22 mouse cellular contexts compared by ENCODE assay signal in the genomic region with DNA sequence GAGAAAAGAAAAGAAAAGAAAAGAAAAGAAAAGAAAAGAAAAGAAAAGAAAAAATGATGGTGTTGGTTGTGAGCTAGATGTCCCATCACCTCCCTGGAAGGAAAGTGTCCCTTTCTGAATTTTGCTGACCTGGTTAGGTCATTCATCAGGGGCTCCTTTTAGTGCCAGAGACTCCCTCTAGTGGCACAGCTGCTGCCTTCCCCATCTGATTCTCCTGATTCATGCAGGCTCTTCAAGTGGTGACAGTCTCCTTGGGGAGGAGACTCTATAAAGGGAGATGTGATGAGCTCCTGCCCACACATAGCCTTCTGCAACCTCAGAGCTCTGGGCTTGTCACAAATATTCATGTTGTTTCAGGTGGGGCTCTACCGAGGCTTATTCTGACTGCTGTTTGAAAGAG. TPM values are rescaled to one million over a fixed set of nuclear protein-coding genes. Genes with fewer than 3 reads are reported as not detected.
DNase-seq lines count a peak whose midpoint lies in the region; ATAC-seq and TF ChIP-seq lines count a peak whose summit lies in the region.
"Not testable (repeated sequence)": the region's sequence is repeated elsewhere in the genome, so short reads cannot be mapped to it uniquely, and the experiment has no call there.
"Had no signal": no experiment of that assay in that cellular context is flagged by ENCODE, and none has a peak within 500 bp of the region (broad histone marks: within the 10 kb centered on the region; RNA-seq: fewer than 3 reads in every experiment).

No protein-coding gene starts in this region.

- H3K36me3 ChIP-seq in heart, adult 2 months (ENCODE audit: control insufficient read depth, insufficient read depth, low read length); kidney, postnatal 0 days (ENCODE audit: insufficient read depth, low read length); liver, adult 2 months (ENCODE audit: control insufficient read depth, insufficient read depth, low read length); stomach, postnatal 0 days (ENCODE audit: control insufficient read depth, insufficient read depth, low read length): not testable (repeated sequence)

- H3K79me2 ChIP-seq in heart, adult 2 months (replicated peaks; ENCODE audit: control insufficient read depth, insufficient read depth, low read length); liver, adult 2 months (ENCODE audit: control insufficient read depth, insufficient read depth, low read length): not testable (repeated sequence)

- DNase-seq in adrenal gland, postnatal 10 days, result peak; percentile 5
- peak; percentile 4 for DNase-seq in embryo, embryonic 10.5 days (ENCODE audit: low spot score)
- not testable (repeated sequence) for DNase-seq in heart, adult 2 months; layer of hippocampus, adult 2 months (ENCODE audit: low spot score in 2 of 2); stomach, postnatal 0 days (ENCODE audit: low spot score)
- peak; percentile 3 for DNase-seq in kidney, postnatal 0 days (ENCODE audit: low spot score)
- peak; percentile 0 for DNase-seq in liver, adult 2 months (ENCODE audit: extremely low read depth, low read depth, low spot score)

- H3K4me3 ChIP-seq in heart, adult 2 months; kidney, postnatal 0 days (replicated peaks; ENCODE audit: low read depth, low read length); layer of hippocampus, adult 2 months; liver, adult 2 months (ENCODE audit: insufficient read depth, low read depth, low read length); stomach, postnatal 0 days (ENCODE audit: low read depth, low read length): not testable (repeated sequence)

- peak; percentile 32 for TF ChIP-seq CTCF in heart, adult 2 months (IDR thresholded peaks at IDR 0.05)
- peak; percentile 41; the same call in 1 of the 2 replicates for TF ChIP-seq CTCF in kidney, postnatal 0 days (IDR thresholded peaks at IDR 0.05; ENCODE audit: low read depth)
- peak; percentile 53 for TF ChIP-seq CTCF in layer of hippocampus, adult 2 months (conservative IDR thresholded peaks at IDR 0.05)
- TF ChIP-seq CTCF in liver, adult 2 months (IDR thresholded peaks at IDR 0.05; ENCODE audit: low read depth, low read length), result not testable (repeated sequence)
- peak; percentile 34; the same call in 1 of the 2 replicates for TF ChIP-seq CTCF in stomach, postnatal 0 days (IDR thresholded peaks at IDR 0.05; ENCODE audit: low read depth)

- intact Hi-C loops in heart, adult 2 months (cut with DNase I), result not testable (repeated sequence)

- TF ChIP-seq EP300 in heart, adult 2 months (IDR thresholded peaks at IDR 0.05; ENCODE audit: insufficient read depth, low read depth, low read length); stomach, postnatal 0 days (optimal IDR thresholded peaks at IDR 0.05): not testable (repeated sequence)

- not testable (repeated sequence) for H3K27me3 ChIP-seq in heart, adult 2 months (ENCODE audit: control insufficient read depth, insufficient read depth, low read length); kidney, postnatal 0 days (ENCODE audit: insufficient read depth, low read length); liver, adult 2 months (ENCODE audit: control insufficient read depth, insufficient read depth, low read length); stomach, postnatal 0 days (ENCODE audit: control insufficient read depth, insufficient read depth, low read length)

- H3K27ac ChIP-seq in heart, adult 2 months; kidney, postnatal 0 days; layer of hippocampus, adult 2 months; liver, adult 2 months (replicated peaks; ENCODE audit: insufficient read depth, low read depth, low read length); stomach, postnatal 0 days (replicated peaks): not testable (repeated sequence)

- not testable (repeated sequence) for H3K9ac ChIP-seq in heart, adult 2 months (ENCODE audit: low read depth, low read length); kidney, postnatal 0 days (ENCODE audit: low read depth, low read length); liver, adult 2 months (ENCODE audit: low read depth, low read length); stomach, postnatal 0 days (ENCODE audit: low read length)

- no CpG with 5 or more reads among the region's 1 CpGs for WGBS in heart, adult 2 months
- no CpG with 5 or more reads among the region's 1 CpGs for WGBS in kidney, postnatal 0 days
- no CpG with 5 or more reads among the region's 1 CpGs for WGBS in liver, adult 2 months
- WGBS in stomach, postnatal 0 days, result no CpG with 5 or more reads among the region's 1 CpGs

- not testable (repeated sequence) for ATAC-seq in kidney, postnatal 0 days (replicated peaks; ENCODE audit: low FRiP score, low read depth); stomach, postnatal 0 days (ENCODE audit: low FRiP score, low TSS enrichment)
- ATAC-seq in megakaryocyte progenitor cell, adult 5-6 weeks (replicated peaks; ENCODE audit: poor library complexity), result peak; percentile 50; the same call in 1 of the 2 replicates

- H3K4me2 ChIP-seq in kidney, postnatal 0 days (ENCODE audit: low read length); stomach, postnatal 0 days (replicated peaks; ENCODE audit: low read depth): not testable (repeated sequence)

- H3K9me3 ChIP-seq in kidney, postnatal 0 days (replicated peaks; ENCODE audit: low read length); stomach, postnatal 0 days (ENCODE audit: control insufficient read depth, low read length): not testable (repeated sequence)

- H3K4me1 ChIP-seq in heart, adult 2 months (ENCODE audit: control insufficient read depth, insufficient read depth, low read length); kidney, postnatal 0 days (replicated peaks; ENCODE audit: insufficient read depth, low read length); liver, adult 2 months (ENCODE audit: control insufficient read depth, insufficient read depth, low read length); stomach, postnatal 0 days (replicated peaks; ENCODE audit: control insufficient read depth, insufficient read depth): not testable (repeated sequence)

- not testable (repeated sequence) for TF ChIP-seq POLR2A in heart, adult 2 months (IDR thresholded peaks at IDR 0.05; ENCODE audit: insufficient read depth, low read depth, low read length); liver, adult 2 months (IDR thresholded peaks at IDR 0.05; ENCODE audit: extremely low read depth, insufficient read depth, low read length)

RNA-seq across cellular contexts. Expression of gene Gm6890, which starts 30.0 kb away (rescaled TPM):
- not detected for total RNA-seq in adrenal gland, postnatal 10 days (2021)
- total RNA-seq in heart, adult 2 months (2021), result not detected
- not detected in 2 replicates for polyA plus RNA-seq in heart, adult 2 months (2012; rRNA removed)
- polyA plus RNA-seq in kidney, postnatal 0 days (2015; fragmentation: Nextera tagmentation; extraction: Ambion mirVana), result not detected in 2 replicates
- not detected for total RNA-seq in layer of hippocampus, adult 2 months (2021)
- not detected in 2 replicates for total RNA-seq in liver, adult 2 months (2014; rRNA removed)
- not detected in 2 replicates for polyA plus RNA-seq in liver, adult 2 months (2012; rRNA removed)
- not detected in 2 replicates for total RNA-seq in megakaryocyte progenitor cell, adult 5-6 weeks (2015)
- not detected in 2 replicates for total RNA-seq in megakaryocyte progenitor cell, adult 5-6 weeks (2017)
- polyA plus RNA-seq in stomach, postnatal 0 days (2015; fragmentation: Nextera tagmentation; extraction: Ambion mirVana), result 0.15 TPM in 1 of 2 replicates, not detected in the other
- total RNA-seq: adrenal gland, postnatal 36 days; gastrocnemius, postnatal 14 days; heart, postnatal 10 days; layer of hippocampus, postnatal 10 days; monocyte, adult 5-6 weeks; neutrophil, adult 5-6 weeks had no signal
- polyA plus RNA-seq: C2C12; forebrain, embryonic 15.5 days; heart, embryonic 12.5 days; hindbrain, embryonic 10.5 days; liver, embryonic 13.5 days; lung, embryonic 15.5 days; midbrain, embryonic 11.5 days; urinary bladder, adult 2 months had no signal
